Mouse (Mus musculus) neural tube, embryonic 14.5 days (tissue): Measurements from ENCODE around the gene Ipo7. TPM values are rescaled to one million over a fixed set of nuclear protein-coding genes. Genes with fewer than 3 reads are reported as not detected.

Experiments
- ATAC-seq: fragments of 200-750 bp; cut with Nextera tagmentation; 2 replicates; pipeline ENCODE4 v1.8.0; 2017; ENCODE audit warnings: low read depth, mild to moderate bottlenecking, moderate TSS enrichment, moderate library complexity
- H3K27ac ChIP-seq: fragments of 300-500 bp; sonication (generic); 2 replicates; pipeline ENCODE4 v1.5.1; 2014; ENCODE audit warnings: low read depth, mild to moderate bottlenecking, control low read depth, low read length, moderate library complexity, mixed read lengths
- H3K27me3 ChIP-seq: fragments of 300-500 bp; sonication (generic); 2 replicates; pipeline ENCODE4 v1.6.1; 2014; ENCODE audit warnings: low read length; ENCODE audit not compliant: control insufficient read depth, insufficient read depth
- H3K36me3 ChIP-seq: fragments of 300-500 bp; sonication (generic); 2 replicates; pipeline ENCODE4 v1.6.1; 2014; ENCODE audit warnings: low read length, mixed read lengths; ENCODE audit not compliant: control insufficient read depth, insufficient read depth
- H3K4me1 ChIP-seq: fragments of 300-500 bp; sonication (generic); 2 replicates; pipeline ENCODE4 v1.6.1; 2014; ENCODE audit warnings: low read length; ENCODE audit not compliant: control insufficient read depth, insufficient read depth
- H3K4me2 ChIP-seq: fragments of 300-500 bp; sonication (generic); 2 replicates; pipeline ENCODE4 v1.6.1; 2014; ENCODE audit warnings: mild to moderate bottlenecking, low read depth, low read length, control low read depth
- H3K4me3 ChIP-seq: fragments of 300-500 bp; sonication (generic); 2 replicates; pipeline ENCODE4 v1.5.1; 2014; ENCODE audit warnings: low read depth, low read length, control low read depth, mixed read lengths
- H3K9ac ChIP-seq: fragments of 300-500 bp; sonication (generic); replicated peaks from 2 replicates; pipeline ENCODE4 v1.6.1; 2014; ENCODE audit warnings: low read depth, mild to moderate bottlenecking, control low read depth, low read length, mixed read lengths
- H3K9me3 ChIP-seq: fragments of 300-500 bp; sonication (generic); 2 replicates; pipeline ENCODE4 v1.6.1; 2016; ENCODE audit warnings: low read length; ENCODE audit not compliant: control insufficient read depth
- WGBS: fragments of 180-500 bp; shearing (Covaris S2); extraction: QIAGEN DNeasy Blood & Tissue Kit; methylation state at CpG from one replicate; pipeline ENCODE4 v1.1.7; 2014; 5-methylcytosine and 5-hydroxymethylcytosine counted together
- polyA plus RNA-seq: library from polyadenylated mRNA; unstranded; fragments of >200 nt; fragmentation: Nextera tagmentation; extraction: Ambion mirVana; gene quantifications from 2 replicates; pipeline ENCODE4 v1.2.1, GENCODE M21; 2014

Gene Ipo7
- polyA plus RNA-seq, 1 experiment from 2014 or later = 19.1 TPM

DNA sequence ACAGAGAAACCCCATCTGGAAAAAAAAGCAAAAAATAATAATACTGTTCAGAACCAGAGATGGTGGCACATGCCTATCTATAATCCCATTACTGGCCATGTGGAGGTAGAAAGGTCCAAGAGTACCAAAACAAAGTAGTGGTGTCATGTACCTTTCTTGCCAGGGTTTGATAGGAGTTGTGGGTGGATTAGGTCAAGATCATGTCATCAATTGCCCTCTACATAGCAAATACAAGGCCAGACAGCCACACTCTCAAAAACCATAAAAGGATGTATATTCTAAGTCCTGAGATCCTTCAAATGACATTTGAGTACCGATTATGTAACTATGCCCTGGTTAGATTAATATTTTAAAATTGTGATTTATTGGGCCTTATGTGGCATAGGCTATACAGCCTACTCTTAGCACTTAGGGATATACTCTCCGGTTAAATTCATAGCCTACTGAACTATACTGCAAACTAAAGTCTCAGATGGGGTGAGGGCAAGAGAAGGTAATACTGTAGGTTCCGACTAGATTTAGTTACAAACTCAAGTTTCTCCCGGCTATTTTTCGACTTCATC lies 42.1 kb downstream of the Ipo7 start:
- Histone ChIP-seq H3K9me3 (no peaks in the 10 kb centered on the region), H3K9ac (peak overlapping the region; percentile 88), H3K4me1 (no peaks in the 10 kb centered on the region; the same call in 1 of the 2 replicates), H3K27ac (peak overlapping the region; percentile 97), H3K27me3 (no peaks in the 10 kb centered on the region), H3K36me3 (peaks cover 3% of the 10 kb centered on the region; the same call in 1 of the 2 replicates), H3K4me2 (peak overlapping the region; percentile 74), H3K4me3 (peak overlapping the region; percentile 88)
- 25% methylated on average over 5 of the region's 5 CpGs for WGBS
- no peak for ATAC-seq

DNA sequence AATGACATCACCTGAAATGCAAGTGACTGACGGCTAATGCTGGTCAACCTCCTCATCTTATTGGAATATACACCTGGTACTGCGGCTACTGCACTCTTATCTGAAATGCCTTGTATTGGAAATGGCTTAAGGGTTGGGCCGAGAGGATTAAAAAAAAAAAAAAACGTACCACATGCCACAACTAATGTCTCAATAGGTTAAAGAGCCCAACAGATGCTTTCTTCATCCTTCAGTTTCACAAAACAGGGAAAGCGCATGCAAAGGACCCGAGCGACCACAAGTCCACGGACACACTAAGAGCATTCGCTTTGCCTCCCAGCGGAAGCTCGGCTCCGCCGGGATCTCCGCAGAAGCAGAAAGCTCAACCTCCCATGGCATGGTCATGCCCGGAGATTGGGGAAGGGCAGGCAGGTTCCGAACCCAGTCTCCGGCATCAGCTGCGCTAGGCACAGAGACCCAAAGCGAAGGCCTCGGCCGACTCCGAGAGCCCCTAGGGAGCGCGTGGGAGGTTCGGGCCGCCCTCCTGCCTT lies 42.7 kb downstream of the Ipo7 start:
- Histone ChIP-seq H3K27me3 (no peaks in the 10 kb centered on the region), H3K4me2 (peak overlapping the region; percentile 74), H3K4me1 (no peaks in the 10 kb centered on the region; the same call in 1 of the 2 replicates), H3K9me3 (no peaks in the 10 kb centered on the region), H3K36me3 (peaks cover under 1% of the 10 kb centered on the region; the same call in 1 of the 2 replicates), H3K4me3 (peak overlapping the region; percentile 88), H3K27ac (peak overlapping the region; percentile 97), H3K9ac (peak overlapping the region; percentile 88)
- ATAC-seq = peak; percentile 39
- WGBS = under 1% methylated on average over 26 of the region's 26 CpGs

DNA sequence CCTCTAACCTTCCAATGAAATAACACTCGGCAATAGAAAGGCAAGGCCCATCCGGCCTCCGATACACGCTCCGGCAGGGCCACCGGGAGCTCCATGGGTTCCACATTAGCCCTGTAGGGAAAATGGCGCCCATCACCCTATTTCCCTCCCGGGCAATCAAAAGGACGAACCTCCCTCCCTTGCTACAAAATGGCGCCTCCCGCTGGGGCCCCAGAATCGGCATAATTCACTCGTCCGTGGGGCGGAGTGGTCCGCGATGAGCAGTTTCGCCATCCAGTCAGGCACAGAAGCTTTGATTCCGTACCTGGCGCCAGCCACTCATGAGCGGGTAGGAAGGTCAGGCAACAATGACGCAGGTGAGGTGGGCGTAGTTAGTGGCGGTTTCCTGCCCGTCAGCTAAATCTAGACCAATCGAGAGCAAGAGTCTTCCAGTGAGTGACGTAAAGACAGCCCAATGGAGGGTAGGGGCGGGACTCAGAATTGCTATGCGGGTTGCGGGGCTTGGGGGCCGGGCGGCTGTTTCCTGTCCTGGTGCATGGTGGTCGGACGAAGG lies 43.2 kb downstream of the Ipo7 start, which contains the start of gene Zfp143:
Zfp143 (plus strand) TSS at position 19 of the 553 bp plus-strand sequence.
- H3K36me3 ChIP-seq = no peaks in the 10 kb centered on the region; the same call in 1 of the 2 replicates
- H3K4me2 ChIP-seq = peak within 1 kb of the TSS; percentile 74
- no peaks in the 10 kb centered on the region; the same call in 1 of the 2 replicates for H3K4me1 ChIP-seq
- WGBS = under 1% methylated on average over 34 of the region's 34 CpGs
- H3K27me3 ChIP-seq = no peaks in the 10 kb centered on the region
- peak within 1 kb of the TSS; percentile 100 for H3K27ac ChIP-seq
- peak; percentile 98 for ATAC-seq
- peak within 1 kb of the TSS; percentile 88 for H3K4me3 ChIP-seq
- H3K9ac ChIP-seq = peak within 1 kb of the TSS; percentile 98
- H3K9me3 ChIP-seq = no peaks in the 10 kb centered on the region

DNA sequence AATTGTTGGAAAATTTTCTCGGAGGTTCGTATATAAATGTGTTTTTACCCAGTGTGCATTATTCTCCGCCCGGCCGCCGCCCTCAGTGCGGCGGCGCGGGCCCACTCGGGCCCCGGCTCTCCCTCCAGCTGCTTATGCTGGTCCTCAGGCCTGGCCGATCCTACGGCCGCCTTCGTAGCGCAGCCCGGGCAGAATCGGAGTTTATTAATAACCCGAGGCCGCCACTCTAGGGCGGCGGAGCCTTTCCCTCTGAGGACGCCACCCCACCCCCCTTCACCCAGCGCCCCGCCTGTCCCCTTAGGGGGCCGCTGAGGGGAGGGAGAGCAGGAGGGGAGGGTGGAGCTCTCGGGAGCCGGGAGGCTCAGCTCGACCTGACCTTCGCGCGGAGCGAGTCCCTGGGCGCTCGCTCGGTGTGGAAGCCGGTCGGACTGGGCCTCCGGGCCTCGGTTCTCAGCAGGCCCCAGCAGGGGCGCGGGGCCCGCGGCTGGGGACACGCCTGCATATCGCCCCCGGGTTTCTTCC lies 43.7 kb downstream of the Ipo7 start:
- H3K4me3 ChIP-seq = peak overlapping the region; percentile 86
- H3K4me2 ChIP-seq = peak overlapping the region; percentile 65
- H3K27me3 ChIP-seq = no peaks in the 10 kb centered on the region
- ATAC-seq = peak; percentile 67; the same call in 1 of the 2 replicates
- under 1% methylated on average over 48 of the region's 48 CpGs for WGBS
- no peaks in the 10 kb centered on the region for H3K9me3 ChIP-seq
- H3K9ac ChIP-seq = peak overlapping the region; percentile 98
- H3K4me1 ChIP-seq = no peaks in the 10 kb centered on the region; the same call in 1 of the 2 replicates
- no peaks in the 10 kb centered on the region for H3K36me3 ChIP-seq
- H3K27ac ChIP-seq = peak overlapping the region; percentile 100

DNA sequence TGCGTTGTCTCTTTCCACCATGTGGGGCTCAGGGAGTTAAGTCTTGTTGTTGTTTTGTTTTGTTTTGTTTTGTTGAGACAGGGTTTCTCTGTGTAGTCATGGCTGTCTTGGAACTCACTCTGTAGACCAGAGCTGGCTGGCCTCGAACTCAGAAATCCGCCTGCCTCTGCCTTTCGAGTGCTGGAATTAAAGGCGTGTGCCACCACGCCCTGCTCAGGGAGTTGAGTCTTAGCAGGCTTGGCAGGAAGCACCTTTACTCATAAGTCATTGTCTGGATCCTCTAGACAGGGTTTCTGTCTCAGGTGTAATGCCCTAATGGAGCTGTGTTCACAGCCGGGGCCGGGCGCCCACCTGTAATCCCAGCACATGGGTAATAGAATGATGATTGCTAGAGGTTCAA lies 45.7 kb downstream of the Ipo7 start:
- no peaks in the 10 kb centered on the region for H3K9me3 ChIP-seq
- no peaks in the 10 kb centered on the region; the same call in 1 of the 2 replicates for H3K4me1 ChIP-seq
- no peak overlapping the region for H3K27ac ChIP-seq
- no peak overlapping the region for H3K4me3 ChIP-seq
- no peaks in the 10 kb centered on the region for H3K27me3 ChIP-seq
- ATAC-seq = no peak
- 98% methylated on average over 9 of the region's 9 CpGs for WGBS
- H3K9ac ChIP-seq = no peak overlapping the region
- no peak overlapping the region for H3K4me2 ChIP-seq
- no peaks in the 10 kb centered on the region for H3K36me3 ChIP-seq

DNA sequence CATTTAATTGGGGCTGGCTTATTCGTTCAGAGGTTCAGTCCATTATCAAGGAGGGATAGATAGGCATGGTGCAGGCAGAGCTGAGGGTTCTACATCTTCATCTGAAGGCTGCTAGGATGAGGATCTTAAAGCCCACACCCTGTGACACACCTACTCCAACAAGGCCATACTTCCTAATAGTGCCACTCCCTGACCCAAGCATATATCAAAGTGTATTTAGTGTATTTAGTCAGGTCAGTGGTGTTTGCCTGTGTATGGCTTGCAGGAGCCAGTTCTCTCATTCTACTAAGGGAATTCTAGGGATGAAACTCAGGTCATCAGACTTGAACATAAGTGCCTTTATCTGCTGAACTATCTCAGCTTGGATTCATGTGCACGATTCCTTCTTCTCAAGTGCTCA lies 51.0 kb downstream of the Ipo7 start:
- Histone ChIP-seq H3K4me2 (no peak overlapping the region), H3K9me3 (no peaks in the 10 kb centered on the region), H3K4me3 (no peak overlapping the region), H3K27ac (no peak overlapping the region), H3K9ac (no peak overlapping the region), H3K36me3 (peaks cover 19% of the 10 kb centered on the region), H3K4me1 (no peaks in the 10 kb centered on the region), H3K27me3 (no peaks in the 10 kb centered on the region)
- WGBS = 94% methylated on average over 2 of the region's 2 CpGs
- ATAC-seq = no peak

DNA sequence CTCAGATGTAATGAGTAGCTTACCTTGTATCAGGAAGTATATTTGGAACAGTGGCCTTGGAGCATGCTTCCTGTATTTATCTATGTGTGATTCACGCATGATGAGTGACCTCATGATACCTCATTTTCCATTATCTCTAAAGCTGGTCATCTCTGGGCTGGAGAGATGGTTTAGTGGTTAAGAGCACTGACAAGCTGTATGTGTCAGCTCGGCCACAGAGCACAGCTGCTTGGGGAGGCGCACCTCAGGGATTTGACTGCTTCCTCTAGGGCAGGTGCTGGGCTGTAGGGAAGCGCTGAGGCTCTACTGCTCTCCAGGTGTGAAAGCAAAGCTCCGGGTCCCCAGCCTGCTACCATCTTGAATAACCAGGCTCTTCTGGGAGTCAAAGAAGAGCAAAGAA lies 60.1 kb downstream of the Ipo7 start:
- Histone ChIP-seq H3K4me3 (no peak overlapping the region), H3K27me3 (no peaks in the 10 kb centered on the region), H3K36me3 (peaks cover 57% of the 10 kb centered on the region), H3K9me3 (no peaks in the 10 kb centered on the region), H3K4me2 (no peak overlapping the region), H3K9ac (no peak overlapping the region), H3K27ac (no peak overlapping the region), H3K4me1 (no peaks in the 10 kb centered on the region)
- no peak for ATAC-seq
- 96% methylated on average over 5 of the region's 5 CpGs for WGBS

DNA sequence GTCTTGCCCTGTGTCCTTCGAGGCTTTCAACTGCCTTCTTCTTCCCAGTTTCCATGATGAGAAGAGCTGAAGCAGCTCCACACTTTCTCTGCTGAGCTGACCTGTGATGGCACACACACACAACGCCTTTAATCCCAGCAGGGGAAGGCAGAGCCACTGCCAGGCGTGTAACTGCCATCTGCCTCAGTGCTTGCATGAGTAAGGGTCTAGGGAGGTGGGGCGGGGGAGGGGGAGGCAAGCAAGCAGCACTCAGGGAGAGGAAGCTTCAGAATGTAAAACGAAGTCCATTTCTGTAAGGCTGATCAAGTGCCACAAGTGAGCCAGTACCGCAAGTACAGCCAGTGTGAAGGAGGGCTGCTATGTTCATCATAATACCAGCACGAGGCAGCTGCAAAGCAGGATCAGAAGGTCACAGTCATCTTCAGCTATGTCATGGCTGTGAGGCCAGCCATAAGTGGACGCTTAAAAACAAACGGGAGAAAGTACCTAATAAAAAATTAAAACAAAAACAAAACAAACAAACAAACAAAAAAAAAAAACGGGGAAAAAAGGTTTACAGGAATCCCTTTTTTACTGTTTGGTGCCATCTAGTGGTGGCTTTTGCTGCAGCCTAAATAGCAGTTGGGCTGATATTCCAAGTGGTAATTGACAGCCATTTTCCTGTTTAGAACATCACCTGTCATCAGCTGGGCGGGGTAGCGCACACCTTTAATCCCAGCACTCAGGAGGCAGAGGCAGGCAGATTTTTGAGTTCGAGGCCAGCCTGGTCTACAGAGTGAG lies 65.5 kb downstream of the Ipo7 start:
- H3K36me3 ChIP-seq = peaks cover 48% of the 10 kb centered on the region
- no peaks in the 10 kb centered on the region for H3K9me3 ChIP-seq
- H3K9ac ChIP-seq = no peak overlapping the region
- no peak overlapping the region for H3K27ac ChIP-seq
- no peak overlapping the region for H3K4me3 ChIP-seq
- H3K27me3 ChIP-seq = no peaks in the 10 kb centered on the region
- ATAC-seq = peak; percentile 44; the same call in 1 of the 2 replicates
- H3K4me1 ChIP-seq = no peaks in the 10 kb centered on the region
- H3K4me2 ChIP-seq = no peak overlapping the region
- WGBS = 65% methylated on average over 13 of the region's 13 CpGs
